Mouse (Mus musculus) small intestine, adult 2 months (tissue): ENCODE measurements around the gene Mmp23. TPM values are rescaled to one million over a fixed set of nuclear protein-coding genes. Genes with fewer than 3 reads are reported as not detected.

Experiments used
- H3K27ac ChIP-seq: fragments of 200-500 bp; 2 replicates; pipeline ENCODE4 v1.5.1; 2012; ENCODE audit warnings: low read depth, low read length, control low read depth, inconsistent platforms; ENCODE audit not compliant: insufficient read depth
- H3K27me3 ChIP-seq: fragments of 200-500 bp; 2 replicates; pipeline ENCODE4 v1.6.1; 2012; ENCODE audit warnings: mild to moderate bottlenecking, moderate library complexity, low read length, inconsistent platforms; ENCODE audit not compliant: control insufficient read depth, insufficient read depth
- H3K36me3 ChIP-seq: fragments of 200-500 bp; 2 replicates; pipeline ENCODE4 v1.6.1; 2012; ENCODE audit warnings: mild to moderate bottlenecking, low read length, control low read depth, inconsistent platforms; ENCODE audit not compliant: control insufficient read depth, insufficient read depth
- H3K4me1 ChIP-seq: fragments of 200-500 bp; 2 replicates; pipeline ENCODE4 v1.6.1; 2012; ENCODE audit warnings: low read length, inconsistent platforms, mixed read lengths; ENCODE audit not compliant: control insufficient read depth, insufficient read depth, insufficient read length
- H3K4me3 ChIP-seq: fragments of 200-500 bp; 2 replicates; pipeline ENCODE4 v1.5.1; 2012; ENCODE audit warnings: low read depth, mild to moderate bottlenecking, control low read depth, inconsistent platforms, low read length, moderate library complexity
- CTCF ChIP-seq: fragments of 200-500 bp; IDR thresholded peaks from 2 replicates; pipeline ENCODE4 v1.5.1; 2012; ENCODE audit warnings: low read depth, mild to moderate bottlenecking, control low read depth, inconsistent platforms, low read length, moderate library complexity, mixed read lengths; ENCODE audit not compliant: insufficient replicate concordance, insufficient read length; ENCODE audit errors: extremely low read depth
- POLR2A ChIP-seq: fragments of 200-500 bp; IDR thresholded peaks from 2 replicates; pipeline ENCODE4 v1.6.1; 2012; ENCODE audit warnings: low read depth, mild to moderate bottlenecking, control low read depth, inconsistent platforms, low read length, moderate library complexity
- WGBS: fragments of 180-500 bp; shearing (Covaris S2); methylation state at CpG from one replicate; pipeline ENCODE4 v1.1.7; 2018; 5-methylcytosine and 5-hydroxymethylcytosine counted together
- polyA plus RNA-seq: library from polyadenylated mRNA; depleted of rRNA; stranded (reverse); fragments of >200 nt; gene quantifications from 2 replicates; pipeline ENCODE4 v1.2.3, GENCODE M21; 2012

Gene Mmp23
- polyA plus RNA-seq, 1 experiment = 32.6 TPM

- H3K4me3 ChIP-seq = peak overlapping the region; percentile 77
- WGBS = 2% methylated on average over 8 of the region's 8 CpGs
- no peak for TF ChIP-seq POLR2A
- TF ChIP-seq CTCF = no peak
- H3K27ac ChIP-seq = peak overlapping the region; percentile 57
- no peaks in the 10 kb centered on the region for H3K27me3 ChIP-seq
- H3K4me1 ChIP-seq = peaks cover 7% of the 10 kb centered on the region; the same call in 1 of the 2 replicates
- H3K36me3 ChIP-seq = 0 out of 2 replicates have a peak, but pooled peaks cover 2% of the 10 kb centered on the region
Observed at GRCm38 (mm10) chr4:155669598-155670075, 16.5 kb upstream of the Mmp23 start.

GRCm38 (mm10) chr4:155668689-155669597, 15.8 kb upstream of the Mmp23 start, which contains the start of gene Mib2:
Gene Mib2, minus strand, starts transcription at chr4:155669198.
- H3K36me3 ChIP-seq = 0 out of 2 replicates have a peak, but pooled peaks cover 2% of the 10 kb centered on the region
- peak within 1 kb of the TSS; percentile 77 for H3K4me3 ChIP-seq
- no peaks in the 10 kb centered on the region for H3K27me3 ChIP-seq
- peak within 1 kb of the TSS; percentile 86 for H3K27ac ChIP-seq
- 1% methylated on average over 73 of the region's 73 CpGs for WGBS
- TF ChIP-seq POLR2A (peak; percentile 53; the same call in 1 of the 2 replicates), CTCF (no peak)
- peaks cover 7% of the 10 kb centered on the region; the same call in 1 of the 2 replicates for H3K4me1 ChIP-seq

GRCm38 (mm10) chr4:155666903-155667302, 13.7 kb upstream of the Mmp23 start:
- H3K27ac ChIP-seq = no peak overlapping the region
- 0 out of 2 replicates have a peak, but pooled peaks cover 2% of the 10 kb centered on the region for H3K36me3 ChIP-seq
- no peaks in the 10 kb centered on the region for H3K27me3 ChIP-seq
- peaks cover 7% of the 10 kb centered on the region; the same call in 1 of the 2 replicates for H3K4me1 ChIP-seq
- no peak overlapping the region for H3K4me3 ChIP-seq
- TF ChIP-seq POLR2A (no peak), CTCF (no peak)

GRCm38 (mm10) chr4:155660641-155661040, 7.5 kb upstream of the Mmp23 start:
- Histone ChIP-seq H3K27me3 (no peaks in the 10 kb centered on the region), H3K36me3 (peaks cover 12% of the 10 kb centered on the region), H3K27ac (no peak overlapping the region), H3K4me3 (no peak overlapping the region), H3K4me1 (no peaks in the 10 kb centered on the region; the same call in 1 of the 2 replicates)
- 71% methylated on average over 12 of the region's 12 CpGs for WGBS
- TF ChIP-seq POLR2A (no peak), CTCF (no peak)

GRCm38 (mm10) chr4:155658961-155659360, 5.8 kb upstream of the Mmp23 start:
- no peak overlapping the region for H3K4me3 ChIP-seq
- H3K27ac ChIP-seq = no peak overlapping the region
- no peak for TF ChIP-seq POLR2A
- TF ChIP-seq CTCF = no peak
- H3K4me1 ChIP-seq = peaks cover 11% of the 10 kb centered on the region
- H3K36me3 ChIP-seq = peaks cover 12% of the 10 kb centered on the region
- no peaks in the 10 kb centered on the region for H3K27me3 ChIP-seq
- 93% methylated on average over 10 of the region's 10 CpGs for WGBS

- Histone ChIP-seq H3K4me3 (no peak overlapping the region), H3K27me3 (no peaks in the 10 kb centered on the region), H3K4me1 (peaks cover 28% of the 10 kb centered on the region), H3K36me3 (peaks cover 14% of the 10 kb centered on the region), H3K27ac (no peak overlapping the region)
- WGBS = 93% methylated on average over 13 of the region's 13 CpGs
- TF ChIP-seq CTCF (no peak), POLR2A (no peak)
Observed at GRCm38 (mm10) chr4:155656214-155656751, 3.1 kb upstream of the Mmp23 start.

- Histone ChIP-seq H3K4me3 (peak overlapping the region; percentile 67), H3K4me1 (peaks cover 28% of the 10 kb centered on the region), H3K27me3 (no peaks in the 10 kb centered on the region), H3K36me3 (peaks cover 29% of the 10 kb centered on the region), H3K27ac (peak overlapping the region; percentile 79)
- TF ChIP-seq POLR2A (no peak), CTCF (no peak)
- 2% methylated on average over 51 of the region's 52 CpGs for WGBS
Observed at GRCm38 (mm10) chr4:155654456-155655298, 1.5 kb upstream of the Mmp23 start.
